19 mouse cellular contexts compared by ENCODE assay signal in genomic region chr11:103375772-103376171, GRCm38 (mm10). TPM values are rescaled to one million over a fixed set of nuclear protein-coding genes. Genes with fewer than 3 reads are reported as not detected.
DNase-seq lines count a peak whose midpoint lies in the region; ATAC-seq and TF ChIP-seq lines count a peak whose summit lies in the region.
"Had no signal": no experiment of that assay in that cellular context is flagged by ENCODE, and none has a peak within 500 bp of the region (broad histone marks: within the 10 kb centered on the region; RNA-seq: fewer than 3 reads in every experiment).

No protein-coding gene starts in this region.

- no peak for ATAC-seq in embryonic facial prominence, embryonic 15.5 days (ENCODE audit: insufficient number of reproducible peaks, low FRiP score, low TSS enrichment, low read depth)
- no peak for ATAC-seq in lung, postnatal 0 days
- ATAC-seq: forebrain, embryonic 13.5 days; liver, embryonic 12.5 days; liver, postnatal 0 days; midbrain, embryonic 13.5 days had no signal

- 69% methylated on average over 5 of the region's 5 CpGs for whole genome bisulfite sequencing in embryonic facial prominence, embryonic 15.5 days
- 84% methylated on average over 5 of the region's 5 CpGs for WGBS in embryonic facial prominence, embryonic 10.5 days
- 72% methylated on average over 5 of the region's 5 CpGs for WGBS in lung, postnatal 0 days

- no peak overlapping the region for H3K4me2 ChIP-seq in embryonic facial prominence, embryonic 15.5 days (replicated peaks)
- H3K4me2 ChIP-seq in lung, postnatal 0 days (replicated peaks; ENCODE audit: low read depth, low read length) = no peak overlapping the region
- H3K4me2 ChIP-seq: forebrain, embryonic 13.5 days; hindbrain, embryonic 14.5 days; liver, embryonic 12.5 days; midbrain, embryonic 13.5 days; neural tube, embryonic 13.5 days had no signal

- H3K4me1 ChIP-seq in embryonic facial prominence, embryonic 15.5 days = no peaks in the 10 kb centered on the region
- peaks cover 3% of the 10 kb centered on the region for H3K4me1 ChIP-seq in embryonic facial prominence, embryonic 10.5 days
- peaks cover 3% of the 10 kb centered on the region; the same call in 1 of the 2 replicates for H3K4me1 ChIP-seq in lung, postnatal 0 days (ENCODE audit: insufficient read depth, low read depth, low read length)
- H3K4me1 ChIP-seq: liver, embryonic 12.5 days; midbrain, embryonic 13.5 days had no signal

- no peaks in the 10 kb centered on the region for H3K27me3 ChIP-seq in embryonic facial prominence, embryonic 15.5 days
- no peaks in the 10 kb centered on the region for H3K27me3 ChIP-seq in embryonic facial prominence, embryonic 10.5 days (replicated peaks; ENCODE audit: low read depth, poor library complexity, severe bottlenecking)
- no peaks in the 10 kb centered on the region for H3K27me3 ChIP-seq in lung, postnatal 0 days (replicated peaks; ENCODE audit: insufficient read depth, low read length)
- H3K27me3 ChIP-seq: forebrain, embryonic 13.5 days; liver, embryonic 12.5 days; midbrain, embryonic 13.5 days; neural tube, embryonic 13.5 days had no signal

- no peak for TF ChIP-seq CTCF in lung, postnatal 0 days (IDR thresholded peaks at IDR 0.05)

- H3K27ac ChIP-seq in embryonic facial prominence, embryonic 15.5 days (replicated peaks) = 0 out of 2 replicates have a peak overlapping the region, but pooled peaks have one; percentile 28
- no peak overlapping the region for H3K27ac ChIP-seq in embryonic facial prominence, embryonic 10.5 days (replicated peaks)
- H3K27ac ChIP-seq in lung, postnatal 0 days (ENCODE audit: low read length) = 0 out of 2 replicates have a peak overlapping the region, but pooled peaks have one; percentile 33
- H3K27ac ChIP-seq: forebrain, embryonic 13.5 days; hindbrain, embryonic 14.5 days; liver, embryonic 12.5 days; midbrain, embryonic 13.5 days; neural tube, embryonic 13.5 days had no signal

- H3K4me3 ChIP-seq in embryonic facial prominence, embryonic 15.5 days (replicated peaks) = no peak overlapping the region
- H3K4me3 ChIP-seq in embryonic facial prominence, embryonic 10.5 days = no peak overlapping the region
- no peak overlapping the region for H3K4me3 ChIP-seq in lung, postnatal 0 days (ENCODE audit: low read depth, low read length)
- H3K4me3 ChIP-seq: forebrain, embryonic 13.5 days; liver, embryonic 12.5 days; midbrain, embryonic 13.5 days; neural tube, embryonic 13.5 days had no signal

- H3K36me3 ChIP-seq in embryonic facial prominence, embryonic 15.5 days = peaks cover 58% of the 10 kb centered on the region
- peaks cover 90% of the 10 kb centered on the region for H3K36me3 ChIP-seq in embryonic facial prominence, embryonic 10.5 days (replicated peaks)
- peaks cover 12% of the 10 kb centered on the region; the same call in 1 of the 2 replicates for H3K36me3 ChIP-seq in lung, postnatal 0 days (ENCODE audit: insufficient read depth, low read length)

- no peak overlapping the region for H3K9ac ChIP-seq in embryonic facial prominence, embryonic 15.5 days
- no peak overlapping the region for H3K9ac ChIP-seq in lung, postnatal 0 days (replicated peaks; ENCODE audit: low read depth)
- H3K9ac ChIP-seq: forebrain, embryonic 13.5 days; hindbrain, embryonic 14.5 days; liver, embryonic 12.5 days; liver, postnatal 0 days; midbrain, embryonic 13.5 days; neural tube, embryonic 13.5 days had no signal

- H3K9me3 ChIP-seq in embryonic facial prominence, embryonic 15.5 days (replicated peaks) = no peaks in the 10 kb centered on the region
- H3K9me3 ChIP-seq in embryonic facial prominence, embryonic 10.5 days = no peaks in the 10 kb centered on the region
- no peaks in the 10 kb centered on the region for H3K9me3 ChIP-seq in lung, postnatal 0 days (ENCODE audit: low read length)
- H3K9me3 ChIP-seq: forebrain, embryonic 13.5 days; liver, embryonic 12.5 days; midbrain, embryonic 13.5 days; neural tube, embryonic 13.5 days had no signal

- no peak for TF ChIP-seq EP300 in lung, postnatal 0 days (IDR thresholded peaks at IDR 0.05)

- no peak for DNase-seq in embryonic facial prominence, embryonic 10.5 days (ENCODE audit: low spot score)
- peak; percentile 3 for DNase-seq in heart, postnatal 4 days
- DNase-seq in heart, adult 8-10 months (ENCODE audit: low spot score) = no peak
- no peak for DNase-seq in lung, postnatal 0 days (ENCODE audit: low spot score)
- no peak for DNase-seq in lung, postnatal 25 days (ENCODE audit: low spot score)
- DNase-seq in B cell, adult 2 months = no peak
- DNase-seq: adrenal gland, postnatal 14 days; cerebellum, postnatal 10 days; gastrocnemius, postnatal 14 days; kidney, adult 11 months; kidney, postnatal 14 days; left cerebral cortex, postnatal 4 days; liver, postnatal 0 days had no signal

RNA-seq across cellular contexts. Expression of gene Arhgap27, which starts 12.3 kb away (rescaled TPM):
- 12.3 and 12.4 TPM in 2 replicates for polyA plus RNA-seq in embryonic facial prominence, embryonic 15.5 days (2015; fragmentation: Nextera tagmentation; extraction: Ambion mirVana)
- polyA plus RNA-seq in embryonic facial prominence, embryonic 10.5 days (2016; fragmentation: Nextera tagmentation; extraction: Ambion mirVana) = 5.3 and 5.8 TPM in 2 replicates
- total RNA-seq in heart, postnatal 4 days (2021) = 10 to 100 TPM; 23.5 to 25.4 TPM
- total RNA-seq in heart, adult 8-10 months (2022) = 10 to 100 TPM; 11.9 to 20.4 (median 13.3) TPM
- polyA plus RNA-seq in lung, postnatal 0 days (2015; fragmentation: Nextera tagmentation; extraction: Ambion mirVana) = 18.5 and 20.0 TPM in 2 replicates

RNA-seq across cellular contexts. Expression of gene Plekhm1, which starts 36.7 kb away (rescaled TPM):
- 8.2 and 9.2 TPM in 2 replicates for polyA plus RNA-seq in embryonic facial prominence, embryonic 15.5 days (2015; fragmentation: Nextera tagmentation; extraction: Ambion mirVana)
- 8.1 and 8.9 TPM in 2 replicates for polyA plus RNA-seq in embryonic facial prominence, embryonic 10.5 days (2016; fragmentation: Nextera tagmentation; extraction: Ambion mirVana)
- 1 to 10 TPM; 8.6 to 9.5 TPM for total RNA-seq in heart, postnatal 4 days (2021)
- total RNA-seq in heart, adult 8-10 months (2022) = 10 to 100 TPM; 11.0 to 12.5 (median 11.6) TPM
- 8.1 and 9.4 TPM in 2 replicates for polyA plus RNA-seq in lung, postnatal 0 days (2015; fragmentation: Nextera tagmentation; extraction: Ambion mirVana)
